Mouse (Mus musculus) liver, embryonic 14.5 days (tissue): ENCODE data around the gene Serpina12.

Experiments
- CTCF ChIP-seq: IDR thresholded peaks from 2 replicates; pipeline ENCODE4 v1.5.1; 2016; ENCODE audit warnings: antibody characterized with exemption, low read depth, control low read depth
- EP300 ChIP-seq: IDR thresholded peaks from 2 replicates; pipeline ENCODE4 v1.6.1; 2016; ENCODE audit warnings: antibody characterized with exemption, low read depth

GRCm38 (mm10) chr12:104057531-104057930 lies 13.3 kb upstream of the Serpina12 start:
- TF ChIP-seq CTCF = no peak
- no peak for TF ChIP-seq EP300
